Mouse (Mus musculus): ENCODE results near the gene Cmss1.

GRCm38 (mm10) chr16:57546355-57546754, 60.3 kb downstream of the Cmss1 start:
- TF ChIP-seq GATA1 (IDR thresholded peaks at IDR 0.05; ENCODE audit: borderline replicate concordance, low read length) (no peak), FLI1 (IDR thresholded peaks at IDR 0.05; ENCODE audit: low read length) (no peak)

All from megakaryocyte, embryonic 14.5 days (primary cell).